Mouse (Mus musculus) MEL (cell line): ENCODE measurements around the gene Cdk2ap2. TPM values are rescaled to one million over a fixed set of nuclear protein-coding genes. Genes with fewer than 3 reads are reported as not detected.

Experiments
- DNase-seq: peaks from one replicate; pipeline ENCODE4 v3.0.0; 2011; ENCODE audit warnings: low read depth, low spot score
- H3K27ac ChIP-seq: 2 replicates; pipeline ENCODE4 v1.5.1; 2012; ENCODE audit warnings: low read depth, mild to moderate bottlenecking, control low read depth, low read length, moderate library complexity; ENCODE audit not compliant: control insufficient read depth
- H3K27me3 ChIP-seq, 2 experiments: fragments of 150-350 bp in 1 of 2; sonication (generic) in 1 of 2; 2 replicates each; pipeline ENCODE4 v1.6.1; 2012; ENCODE audit warnings: low read length in 2 of 2, mild to moderate bottlenecking in 2 of 2, improper control_type of control experiment in 1 of 2, moderate library complexity in 1 of 2; ENCODE audit not compliant: insufficient read depth in 2 of 2, control insufficient read depth in 1 of 2
- H3K36me3 ChIP-seq, 2 experiments: 2 replicates each; pipeline ENCODE4 v1.6.1; 2012 to 2014; ENCODE audit warnings: low read length in 2 of 2, improper control_type of control experiment in 1 of 2, inconsistent platforms in 1 of 2, mild to moderate bottlenecking in 1 of 2; ENCODE audit not compliant: insufficient read depth in 2 of 2, control insufficient read depth in 1 of 2
- H3K4me1 ChIP-seq, 2 experiments: fragments of 150-350 bp in 1 of 2; sonication (generic) in 1 of 2; 2 replicates each; pipeline ENCODE4 v1.6.1; 2012; ENCODE audit warnings: low read length in 2 of 2, improper control_type of control experiment in 1 of 2, mild to moderate bottlenecking in 1 of 2; ENCODE audit not compliant: insufficient read depth in 2 of 2, control insufficient read depth in 1 of 2
- H3K4me3 ChIP-seq, 2 experiments: fragments of 150-350 bp in 1 of 2; sonication (generic) in 1 of 2; 2 replicates each; pipeline ENCODE4 v1.5.1; 2012; ENCODE audit warnings: low read depth in 2 of 2, low read length in 2 of 2, mild to moderate bottlenecking in 2 of 2, moderate library complexity in 2 of 2, control low read depth in 1 of 2, improper control_type of control experiment in 1 of 2; ENCODE audit not compliant: control insufficient read depth in 1 of 2, insufficient read depth in 1 of 2
- H3K79me2 ChIP-seq: 2 replicates; pipeline ENCODE4 v1.6.1; 2012; ENCODE audit warnings: mild to moderate bottlenecking, low read length, moderate library complexity; ENCODE audit not compliant: control insufficient read depth, poor library complexity, insufficient read depth
- H3K9ac ChIP-seq: 2 replicates; pipeline ENCODE4 v1.6.1; 2012; ENCODE audit warnings: low read depth, mild to moderate bottlenecking, control low read depth, low read length, moderate library complexity; ENCODE audit not compliant: control insufficient read depth, poor library complexity, severe bottlenecking
- H3K9me3 ChIP-seq: fragments of 150-350 bp; sonication (generic); replicated peaks from 2 replicates; pipeline ENCODE4 v1.6.1; 2012; ENCODE audit warnings: mild to moderate bottlenecking, low read length, improper control_type of control experiment, moderate library complexity; ENCODE audit not compliant: insufficient read depth
- CHD2 ChIP-seq: IDR thresholded peaks from 2 replicates; pipeline ENCODE4 v1.6.1; 2011; ENCODE audit warnings: low read length, improper control_type of control experiment
- E2F4 ChIP-seq: IDR thresholded peaks from 2 replicates; pipeline ENCODE4 v1.6.1; 2011; ENCODE audit warnings: low read depth, low read length, improper control_type of control experiment, borderline replicate concordance
- ELF1 ChIP-seq: IDR thresholded peaks from 2 replicates; pipeline ENCODE4 v1.6.1; 2014; ENCODE audit warnings: low read depth, mild to moderate bottlenecking, inconsistent platforms, low read length, improper control_type of control experiment, moderate library complexity
- EP300 ChIP-seq, 2 experiments: IDR thresholded peaks; 2 replicates each; pipeline ENCODE4 v1.6.1; 2011; ENCODE audit warnings: improper control_type of control experiment in 2 of 2, low read length in 2 of 2, low read depth in 1 of 2, mild to moderate bottlenecking in 1 of 2
- GABPA ChIP-seq: IDR thresholded peaks from 2 replicates; pipeline ENCODE4 v1.6.1; 2012; ENCODE audit warnings: low read depth, mild to moderate bottlenecking, inconsistent platforms, low read length, improper control_type of control experiment, moderate library complexity
- HCFC1 ChIP-seq: IDR thresholded peaks from 2 replicates; pipeline ENCODE4 v1.6.1; 2012; ENCODE audit warnings: low read depth, mild to moderate bottlenecking, inconsistent platforms, low read length, improper control_type of control experiment, moderate library complexity
- JUND ChIP-seq: IDR thresholded peaks from 2 replicates; pipeline ENCODE4 v1.6.1; 2011; ENCODE audit warnings: low read depth, mild to moderate bottlenecking, improper control_type of control experiment, low read length
- KAT2A ChIP-seq: conservative IDR thresholded peaks from 2 replicates; pipeline ENCODE4 v1.6.1; 2012; ENCODE audit warnings: low read depth, low read length, improper control_type of control experiment, inconsistent platforms
- MAFK ChIP-seq: IDR thresholded peaks from 2 replicates; pipeline ENCODE4 v1.6.1; 2011; ENCODE audit warnings: low read depth, mild to moderate bottlenecking, low read length, improper control_type of control experiment, borderline replicate concordance
- MXI1 ChIP-seq: IDR thresholded peaks from 2 replicates; pipeline ENCODE4 v1.6.1; 2011; ENCODE audit warnings: mild to moderate bottlenecking, low read depth, low read length, improper control_type of control experiment
- MYB ChIP-seq: IDR thresholded peaks from 2 replicates; pipeline ENCODE4 v1.6.1; 2011; ENCODE audit warnings: mild to moderate bottlenecking, low read depth, low read length, improper control_type of control experiment
- NELFE ChIP-seq: IDR thresholded peaks from 2 replicates; pipeline ENCODE4 v1.6.1; 2011; ENCODE audit warnings: low read depth, low read length, improper control_type of control experiment
- NRF1 ChIP-seq: IDR thresholded peaks from 2 replicates; pipeline ENCODE4 v1.6.1; 2014; ENCODE audit warnings: low read depth, mild to moderate bottlenecking, inconsistent platforms, low read length, improper control_type of control experiment, moderate library complexity; ENCODE audit not compliant: poor library complexity, insufficient read depth, severe bottlenecking
- POLR2AphosphoS2 ChIP-seq: IDR thresholded peaks from 2 replicates; pipeline ENCODE4 v1.6.1; 2011; ENCODE audit warnings: low read length, improper control_type of control experiment
- POLR2AphosphoS5 ChIP-seq: IDR thresholded peaks from 2 replicates; pipeline ENCODE4 v1.6.1; 2012; ENCODE audit warnings: low read depth, borderline replicate concordance, mild to moderate bottlenecking, inconsistent platforms, low read length, moderate library complexity, mixed read lengths
- RAD21 ChIP-seq: IDR thresholded peaks from 2 replicates; pipeline ENCODE4 v1.6.1; 2011; ENCODE audit warnings: mild to moderate bottlenecking, low read depth, low read length, improper control_type of control experiment
- TAL1 ChIP-seq: IDR thresholded peaks from 2 replicates; pipeline ENCODE4 v1.6.1; 2012; ENCODE audit warnings: mild to moderate bottlenecking, inconsistent platforms, low read length, moderate library complexity, mixed read lengths
- TBP ChIP-seq: IDR thresholded peaks from 2 replicates; pipeline ENCODE4 v1.8.0; 2011; ENCODE audit warnings: low read depth, low read length, improper control_type of control experiment
- TCF12 ChIP-seq: IDR thresholded peaks from 2 replicates; pipeline ENCODE4 v1.6.1; 2014; ENCODE audit warnings: low read depth, mild to moderate bottlenecking, inconsistent platforms, low read length, improper control_type of control experiment, moderate library complexity
- UBTF ChIP-seq: IDR thresholded peaks from 2 replicates; pipeline ENCODE4 v1.6.1; 2012; ENCODE audit warnings: low read depth, mild to moderate bottlenecking, inconsistent platforms, low read length, improper control_type of control experiment, moderate library complexity, borderline replicate concordance; ENCODE audit not compliant: insufficient read depth
- USF1 ChIP-seq: IDR thresholded peaks from 2 replicates; pipeline ENCODE4 v1.6.1; 2014; ENCODE audit warnings: low read depth, mild to moderate bottlenecking, inconsistent platforms, low read length, improper control_type of control experiment, moderate library complexity
- USF2 ChIP-seq, 2 experiments: IDR thresholded peaks; 2 replicates each; pipeline ENCODE4 v1.6.1; 2011 to 2012; ENCODE audit warnings: improper control_type of control experiment in 2 of 2, low read length in 2 of 2, borderline replicate concordance in 1 of 2, inconsistent platforms in 1 of 2, low read depth in 1 of 2, mild to moderate bottlenecking in 1 of 2; ENCODE audit not compliant: insufficient read depth in 1 of 2
- ZC3H11A ChIP-seq: IDR thresholded peaks from 2 replicates; pipeline ENCODE4 v1.6.1; 2012; ENCODE audit warnings: low read depth, mild to moderate bottlenecking, inconsistent platforms, low read length, improper control_type of control experiment
- ZKSCAN1 ChIP-seq: IDR thresholded peaks from 2 replicates; pipeline ENCODE4 v1.6.1; 2012; ENCODE audit warnings: low read depth, mild to moderate bottlenecking, inconsistent platforms, low read length, improper control_type of control experiment, moderate library complexity
- ZMIZ1 ChIP-seq: IDR thresholded peaks from 2 replicates; pipeline ENCODE4 v1.6.1; 2012; ENCODE audit warnings: low read depth, mild to moderate bottlenecking, inconsistent platforms, low read length, improper control_type of control experiment, moderate library complexity
- ZNF384 ChIP-seq: IDR thresholded peaks from 2 replicates; pipeline ENCODE4 v1.6.1; 2012; ENCODE audit warnings: low read depth, mild to moderate bottlenecking, inconsistent platforms, low read length, improper control_type of control experiment
- polyA plus RNA-seq, 2 experiments: library from polyadenylated mRNA; stranded (reverse) in 1 of 2; unstranded in 1 of 2; fragments of >175 nt in 1 of 2; fragments of >200 nt in 1 of 2; gene quantifications; 2 replicates each; pipeline versions ENCODE4 v1.2.1 to v1.2.4; 2012; ENCODE audit warnings: low replicate concordance in 2 of 2, low read depth in 1 of 2; ENCODE audit not compliant: insufficient read length in 2 of 2, insufficient read depth in 1 of 2, missing spikeins in 1 of 2
- total RNA-seq: library from RNA; depleted of rRNA; stranded (reverse); fragments of 300-350 nt; gene quantifications from 2 replicates; pipeline ENCODE4 v1.2.3, GENCODE M21; 2012

Cdk2ap2 gene
- total and polyA plus RNA-seq, 3 experiments, result 53.5 to 97.6 TPM; not detected in 1

GRCm38 (mm10) chr19:4103792-4104191, 6.8 kb downstream of the Cdk2ap2 start:
- DNase-seq, result no peak
- Histone ChIP-seq H3K27me3 (no peaks in the 10 kb centered on the region), H3K9ac (no peak overlapping the region), H3K36me3 (peaks cover 0 to 2% of the 10 kb centered on the region in 2 experiments; a peak in 1 of 4 replicates), H3K9me3 (no peaks in the 10 kb centered on the region), H3K27ac (no peak overlapping the region), H3K4me3 (no peak overlapping the region), H3K4me1 (peaks cover 0 to 10% of the 10 kb centered on the region in 2 experiments; a peak in 1 of 4 replicates), H3K79me2 (peaks cover 6% of the 10 kb centered on the region)
- TF ChIP-seq MYB (no peak), TBP (no peak), USF2 (IDR thresholded peaks at IDR 0.05; ENCODE audit: borderline replicate concordance in 1 of 2, insufficient read depth in 1 of 2, low read depth in 1 of 2, low read length in 2 of 2) (no peak), MAFK (no peak), JUND (no peak), CHD2 (no peak), ZC3H11A (no peak), POLR2AphosphoS2 (no peak), NELFE (no peak), ZKSCAN1 (no peak), USF1 (no peak), POLR2AphosphoS5 (no peak), RAD21 (no peak), ZMIZ1 (no peak), UBTF (no peak), KAT2A (no peak), ELF1 (no peak), MXI1 (no peak), TCF12 (no peak)

DNA sequence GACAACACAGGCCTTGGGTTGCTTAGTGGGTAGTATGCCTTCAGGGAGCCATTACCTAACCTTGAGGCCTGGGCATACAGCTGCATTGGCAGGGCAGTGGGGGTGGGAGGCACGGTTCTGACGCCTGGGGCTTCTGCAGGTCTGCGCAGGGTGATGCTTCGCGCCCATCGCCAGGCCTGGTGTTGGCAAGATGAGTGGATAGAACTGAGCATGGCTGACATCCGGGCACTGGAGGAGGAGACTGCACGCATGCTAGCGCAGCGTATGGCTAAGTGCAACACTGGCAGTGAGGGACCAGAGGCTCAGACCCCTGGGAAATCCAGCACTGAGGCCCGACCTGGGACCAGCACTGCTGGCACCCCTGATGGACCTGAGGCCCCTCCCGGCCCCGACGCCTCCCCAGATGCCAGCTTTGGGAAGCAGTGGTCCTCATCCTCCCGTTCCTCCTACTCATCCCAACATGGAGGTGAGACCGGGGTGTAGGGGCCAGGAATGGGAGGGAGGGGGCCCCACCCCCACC, 7.8 kb downstream of the Cdk2ap2 start:
- no peak for DNase-seq
- Histone ChIP-seq H3K9ac (no peak overlapping the region), H3K27ac (no peak overlapping the region), H3K4me3 (no peak overlapping the region)
- TF ChIP-seq HCFC1 (no peak), ZNF384 (no peak), TCF12 (no peak), RAD21 (no peak), EP300 (IDR thresholded peaks at IDR 0.05; ENCODE audit: low read depth in 1 of 2, low read length in 2 of 2) (no peak), ELF1 (no peak), E2F4 (no peak), ZC3H11A (no peak), GABPA (no peak), MXI1 (no peak), TAL1 (no peak), CHD2 (no peak), NRF1 (no peak), POLR2AphosphoS2 (no peak), NELFE (no peak), JUND (no peak)
- TF ChIP-seq, all 39 proteins: peak for 0
- Histone ChIP-seq H3K9me3 (no peaks in the 10 kb centered on the region), H3K4me1 (peaks cover 0 to 6% of the 10 kb centered on the region in 2 experiments; a peak in 1 of 4 replicates), H3K36me3 (no peaks in the 10 kb centered on the region), H3K79me2 (peaks cover 6% of the 10 kb centered on the region), H3K27me3 (no peaks in the 10 kb centered on the region)
